Mouse (Mus musculus) heart, postnatal 0 days (tissue): ENCODE measurements at regions not wholly inside any gene's neighbourhood (a gene's known extent, or its start where the extent isn't known, plus 50 kb on each side); places are given as distances from the start of the nearest gene placed in this dataset.

ENCODE experiments used
- CTCF ChIP-seq: IDR thresholded peaks from 2 replicates; pipeline ENCODE4 v1.5.1; 2016; ENCODE audit warnings: antibody characterized with exemption, control low read depth, low read depth
- EP300 ChIP-seq: IDR thresholded peaks from 2 replicates; pipeline ENCODE4 v1.6.1; 2016; ENCODE audit warnings: antibody characterized with exemption, low read depth

GRCm38 (mm10) chr12:71707727-71708369, 123.0 kb upstream of the Daam1 start:
- TF ChIP-seq CTCF: peak; percentile 92
- no peak for TF ChIP-seq EP300
